Mouse (Mus musculus): ENCODE measurements around the gene Sp2. TPM values are rescaled to one million over a fixed set of nuclear protein-coding genes. Genes with fewer than 3 reads are reported as not detected.
A peak's percentile ranks its signal among the peaks of the same experiment; 100 is the strongest.

The Sp2 gene
- polyA plus RNA-seq, 1 experiment from 2014 or later: 20.7 TPM

- Histone ChIP-seq H3K79me2 (ENCODE audit: inconsistent target) (no peaks in the 10 kb centered on the region), H3K36me3 (ENCODE audit: inconsistent target) (peaks cover 3% of the 10 kb centered on the region; the same call in 1 of the 2 replicates), H3K27ac (no peak overlapping the region), H3K4me3 (ENCODE audit: inconsistent target) (peak overlapping the region; percentile 68)
- 20% methylated on average over 14 of the region's 14 CpGs for WGBS (ENCODE audit: missing documents)
Measured at GRCm38 (mm10) chr11:96944844-96945580, 37.7 kb downstream of the Sp2 start.

DNA sequence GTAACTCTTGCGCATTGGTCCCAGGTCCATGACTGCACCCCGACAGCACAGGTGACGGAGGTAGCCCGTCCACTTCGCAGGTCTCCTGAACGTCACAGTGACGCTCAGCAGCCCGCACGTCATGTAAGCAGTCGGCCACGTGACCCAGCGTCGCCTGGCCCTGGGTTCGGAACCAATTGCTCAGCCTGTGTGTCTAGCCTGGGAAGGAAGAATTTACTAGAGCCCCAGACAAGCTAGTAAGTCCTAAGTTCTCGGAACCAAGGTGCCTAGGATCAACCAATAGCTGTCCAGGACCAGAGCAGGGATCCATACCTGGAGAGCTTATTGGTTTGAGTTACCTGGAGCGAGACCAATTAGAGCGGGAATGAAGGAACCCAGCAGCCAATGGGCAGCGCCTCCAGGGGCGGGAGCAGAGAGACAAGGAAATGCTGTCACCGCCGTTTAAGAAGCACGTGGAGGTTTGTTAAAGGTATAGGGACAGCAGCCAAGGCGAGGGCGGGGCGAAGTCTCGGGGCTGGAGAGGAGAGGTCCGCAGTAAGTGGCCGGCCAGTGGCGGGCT is 38.9 kb downstream of the Sp2 start, which contains the start of gene Pnpo:
Gene Pnpo, minus strand, starts transcription at position 241 of the 559 bp plus-strand sequence.
- Histone ChIP-seq H3K36me3 (ENCODE audit: inconsistent target) (peaks cover 4% of the 10 kb centered on the region; the same call in 1 of the 2 replicates), H3K79me2 (ENCODE audit: inconsistent target) (no peaks in the 10 kb centered on the region), H3K27ac (peak within 1 kb of the TSS; percentile 46), H3K4me3 (ENCODE audit: inconsistent target) (peak within 1 kb of the TSS; percentile 68)
- 1% methylated on average over 29 of the region's 29 CpGs for WGBS (ENCODE audit: missing documents)

DNA sequence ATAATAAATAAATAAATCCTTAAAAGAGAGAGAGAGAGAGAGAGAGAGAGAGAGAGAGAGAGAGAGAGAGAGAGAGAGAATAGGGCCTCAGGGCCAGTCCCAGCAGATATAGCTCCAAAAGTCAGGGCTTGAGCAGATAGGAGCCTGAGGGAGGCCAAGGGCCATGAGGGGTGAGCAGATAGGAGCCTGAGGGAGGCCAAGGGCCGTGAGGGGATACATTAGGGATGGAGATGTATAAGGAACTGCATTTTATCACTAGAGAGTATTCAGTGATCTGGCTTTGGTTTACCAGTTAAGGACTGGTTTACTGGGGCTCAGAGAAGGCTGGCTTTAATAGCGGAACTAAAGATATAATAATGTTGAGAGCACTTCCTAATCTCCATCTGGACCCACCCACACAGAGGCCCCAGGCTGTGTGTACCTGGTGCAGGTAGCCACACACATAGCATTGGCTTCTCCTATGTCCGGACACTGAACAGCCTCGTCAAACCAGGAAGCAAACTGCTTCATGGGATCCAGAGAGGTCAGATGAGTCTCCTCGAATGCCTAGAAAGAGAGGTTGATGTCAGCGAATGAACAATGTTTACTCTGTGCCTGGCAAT is 40.7 kb downstream of the Sp2 start:
- Histone ChIP-seq H3K36me3 (ENCODE audit: inconsistent target) (peaks cover 4% of the 10 kb centered on the region; the same call in 1 of the 2 replicates), H3K27ac (no peak overlapping the region), H3K79me2 (ENCODE audit: inconsistent target) (no peaks in the 10 kb centered on the region), H3K4me3 (ENCODE audit: inconsistent target) (no peak overlapping the region)
- WGBS (ENCODE audit: missing documents): 95% methylated on average over 6 of the region's 6 CpGs

GRCm38 (mm10) chr11:96940578-96941465 is 41.9 kb downstream of the Sp2 start:
- Histone ChIP-seq H3K36me3 (ENCODE audit: inconsistent target) (peaks cover 4% of the 10 kb centered on the region; the same call in 1 of the 2 replicates), H3K4me3 (ENCODE audit: inconsistent target) (no peak overlapping the region), H3K79me2 (ENCODE audit: inconsistent target) (no peaks in the 10 kb centered on the region), H3K27ac (no peak overlapping the region)
- 84% methylated on average over 15 of the region's 16 CpGs for WGBS (ENCODE audit: missing documents)

GRCm38 (mm10) chr11:96938426-96938800 is 44.3 kb downstream of the Sp2 start:
- peaks cover 4% of the 10 kb centered on the region; the same call in 1 of the 2 replicates for H3K36me3 ChIP-seq (ENCODE audit: inconsistent target)
- no peak overlapping the region for H3K4me3 ChIP-seq (ENCODE audit: inconsistent target)
- H3K79me2 ChIP-seq (ENCODE audit: inconsistent target): no peaks in the 10 kb centered on the region
- H3K27ac ChIP-seq: no peak overlapping the region
- WGBS (ENCODE audit: missing documents): 53% methylated on average over 6 of the region's 6 CpGs

GRCm38 (mm10) chr11:96937549-96938425 is 45.0 kb downstream of the Sp2 start:
- Histone ChIP-seq H3K4me3 (ENCODE audit: inconsistent target) (no peak overlapping the region), H3K36me3 (ENCODE audit: inconsistent target) (peaks cover 4% of the 10 kb centered on the region; the same call in 1 of the 2 replicates), H3K79me2 (ENCODE audit: inconsistent target) (no peaks in the 10 kb centered on the region), H3K27ac (no peak overlapping the region)
- 64% methylated on average over 9 of the region's 10 CpGs for WGBS (ENCODE audit: missing documents)

DNA sequence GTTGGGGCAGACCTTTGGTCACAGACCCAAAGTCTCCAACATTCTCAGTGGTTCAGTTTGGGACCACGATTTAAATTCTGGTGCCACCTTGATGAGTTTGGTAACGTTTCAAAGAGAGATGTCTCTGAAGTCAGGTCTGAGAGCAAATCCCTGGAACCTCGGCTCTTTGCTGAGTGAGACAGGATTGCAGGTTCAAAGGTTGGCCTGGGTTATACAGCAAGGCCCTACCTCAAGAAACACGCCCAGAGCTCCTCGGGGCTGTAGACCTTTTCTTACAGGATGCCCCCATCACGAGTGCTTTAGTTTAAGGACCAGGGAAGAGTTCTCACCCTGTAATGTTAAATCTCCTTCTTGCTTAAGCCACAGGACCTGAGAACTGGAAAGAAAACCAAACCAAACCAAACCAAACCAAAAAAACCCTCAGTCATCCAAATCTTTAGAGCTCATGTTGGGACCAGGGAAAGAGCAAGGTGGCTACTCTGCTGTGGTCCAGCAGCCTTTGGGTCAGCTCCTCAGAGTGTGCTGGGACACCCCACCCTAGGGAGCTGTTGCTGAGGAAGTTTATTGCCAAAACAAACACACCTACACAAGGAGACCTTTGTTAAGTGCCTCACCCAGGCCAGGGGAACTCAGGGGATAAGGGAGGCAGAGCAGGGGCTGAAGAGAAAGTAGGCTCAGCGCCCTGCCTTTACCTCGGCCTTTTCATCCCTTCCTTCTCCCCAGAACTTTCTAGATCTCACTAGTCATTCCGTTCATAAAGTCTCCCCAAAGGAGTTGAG is 46.7 kb downstream of the Sp2 start:
- no peak overlapping the region for H3K4me3 ChIP-seq (ENCODE audit: inconsistent target)
- WGBS (ENCODE audit: missing documents): 96% methylated on average over 9 of the region's 9 CpGs
- H3K79me2 ChIP-seq (ENCODE audit: inconsistent target): no peaks in the 10 kb centered on the region
- H3K27ac ChIP-seq: no peak overlapping the region
- peaks cover 4% of the 10 kb centered on the region; the same call in 1 of the 2 replicates for H3K36me3 ChIP-seq (ENCODE audit: inconsistent target)

- Histone ChIP-seq H3K27ac (no peak overlapping the region), H3K36me3 (ENCODE audit: inconsistent target) (no peaks in the 10 kb centered on the region; the same call in 1 of the 2 replicates), H3K79me2 (ENCODE audit: inconsistent target) (no peaks in the 10 kb centered on the region), H3K4me3 (ENCODE audit: inconsistent target) (no peak overlapping the region)
- WGBS (ENCODE audit: missing documents): 59% methylated on average over 12 of the region's 12 CpGs
Measured at GRCm38 (mm10) chr11:96934921-96935356, 47.8 kb downstream of the Sp2 start.

- Histone ChIP-seq H3K4me3 (ENCODE audit: inconsistent target) (no peak overlapping the region), H3K36me3 (ENCODE audit: inconsistent target) (no peaks in the 10 kb centered on the region; the same call in 1 of the 2 replicates), H3K79me2 (ENCODE audit: inconsistent target) (no peaks in the 10 kb centered on the region), H3K27ac (no peak overlapping the region)
- 73% methylated on average over 13 of the region's 13 CpGs for WGBS (ENCODE audit: missing documents)
Measured at GRCm38 (mm10) chr11:96933562-96934276, 49.0 kb downstream of the Sp2 start.

DNA sequence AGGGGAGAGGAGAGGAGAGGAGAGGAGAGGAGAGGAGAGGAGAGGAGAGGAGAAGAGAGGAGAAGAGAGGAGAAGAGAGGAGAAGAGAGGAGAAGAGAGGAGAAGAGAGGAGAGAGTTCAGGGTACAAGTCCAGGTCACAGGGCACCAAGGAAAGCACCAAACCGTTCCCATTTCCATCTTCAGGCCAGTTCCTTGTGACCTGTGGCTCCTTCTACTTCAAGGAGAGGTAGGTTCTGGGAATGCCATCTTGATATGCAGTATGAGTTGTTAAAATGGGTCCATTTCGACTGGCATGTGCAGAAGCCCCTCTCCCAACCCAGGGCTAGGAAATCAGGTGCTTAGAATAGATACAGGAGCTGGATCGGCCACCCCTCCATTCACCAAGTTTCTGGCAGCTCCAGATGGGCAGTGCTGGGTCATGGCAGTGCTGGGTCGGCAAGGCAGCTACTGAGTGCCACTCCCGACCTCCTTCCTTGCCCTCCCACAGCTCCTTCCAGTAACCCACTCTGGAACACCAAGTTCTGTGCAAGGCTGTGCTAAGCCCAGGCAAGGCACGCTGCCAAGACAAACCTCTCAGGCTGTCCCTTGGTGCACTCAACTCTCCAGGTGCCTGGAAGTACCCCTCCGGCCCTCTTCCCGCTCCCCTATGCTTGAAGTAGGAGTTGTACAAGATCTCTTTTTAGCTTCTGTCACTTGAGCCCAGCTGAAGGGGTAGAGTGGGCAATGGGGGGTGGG is 51.3 kb downstream of the Sp2 start:
- H3K4me3 ChIP-seq (ENCODE audit: inconsistent target): no peak overlapping the region
- 88% methylated on average over 8 of the region's 8 CpGs for WGBS (ENCODE audit: missing documents)
- no peaks in the 10 kb centered on the region for H3K36me3 ChIP-seq (ENCODE audit: inconsistent target)
- no peaks in the 10 kb centered on the region for H3K79me2 ChIP-seq (ENCODE audit: inconsistent target)
- H3K27ac ChIP-seq: no peak overlapping the region

DNA sequence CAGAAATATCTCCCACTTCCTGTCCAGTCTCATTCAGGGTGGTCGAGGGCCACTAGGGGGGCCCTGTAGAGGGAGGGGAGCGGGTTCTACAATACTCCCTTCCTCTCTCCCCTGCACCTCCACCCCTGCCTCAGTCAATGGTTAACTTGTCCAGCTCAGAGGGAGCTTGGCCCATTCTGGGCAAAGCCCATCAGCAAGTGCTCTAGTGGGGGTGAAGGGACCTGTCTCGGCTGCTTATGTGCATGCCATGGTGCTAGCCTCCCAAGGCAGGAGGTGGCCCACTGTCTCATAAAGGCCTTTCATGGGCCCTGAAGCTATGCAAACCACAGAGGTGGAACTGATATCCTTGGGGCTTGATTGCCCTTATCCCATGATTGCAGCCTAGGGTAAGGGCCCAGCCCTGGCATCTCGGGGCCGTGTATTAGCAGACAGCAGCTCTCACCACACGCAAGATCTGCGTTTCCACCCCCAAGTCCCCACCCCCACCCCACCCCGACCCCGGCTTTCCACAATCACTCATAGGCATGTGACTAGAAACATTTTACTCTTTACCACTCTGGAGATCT is 52.9 kb downstream of the Sp2 start:
- Histone ChIP-seq H3K79me2 (ENCODE audit: inconsistent target) (no peaks in the 10 kb centered on the region), H3K36me3 (ENCODE audit: inconsistent target) (no peaks in the 10 kb centered on the region), H3K4me3 (ENCODE audit: inconsistent target) (no peak overlapping the region), H3K27ac (no peak overlapping the region)
- 84% methylated on average over 9 of the region's 9 CpGs for WGBS (ENCODE audit: missing documents)
